Mouse (Mus musculus) activated CD4-positive, CD25-positive, alpha-beta regulatory T cell, adult 4 months (primary cell): ENCODE measurements around the gene Insr. TPM values are rescaled to one million over a fixed set of nuclear protein-coding genes. Genes with fewer than 3 reads are reported as not detected.
"Not testable (repeated sequence)": the region's sequence is repeated elsewhere in the genome, so short reads cannot be mapped to it uniquely, and the experiment has no call there.

Experiments
- ATAC-seq: one replicate; pipeline ENCODE4 v1.8.0; 2017
- polyA plus RNA-seq, 2 experiments: library from polyadenylated mRNA; unstranded; fragments of 100-300 nt; shearing (Covaris generic); gene quantifications; one replicate each; pipeline ENCODE4 v1.2.1; 2017

Gene Insr
- polyA plus RNA-seq, 2 experiments from 2014 or later: 5.9 to 7.4 TPM

DNA sequence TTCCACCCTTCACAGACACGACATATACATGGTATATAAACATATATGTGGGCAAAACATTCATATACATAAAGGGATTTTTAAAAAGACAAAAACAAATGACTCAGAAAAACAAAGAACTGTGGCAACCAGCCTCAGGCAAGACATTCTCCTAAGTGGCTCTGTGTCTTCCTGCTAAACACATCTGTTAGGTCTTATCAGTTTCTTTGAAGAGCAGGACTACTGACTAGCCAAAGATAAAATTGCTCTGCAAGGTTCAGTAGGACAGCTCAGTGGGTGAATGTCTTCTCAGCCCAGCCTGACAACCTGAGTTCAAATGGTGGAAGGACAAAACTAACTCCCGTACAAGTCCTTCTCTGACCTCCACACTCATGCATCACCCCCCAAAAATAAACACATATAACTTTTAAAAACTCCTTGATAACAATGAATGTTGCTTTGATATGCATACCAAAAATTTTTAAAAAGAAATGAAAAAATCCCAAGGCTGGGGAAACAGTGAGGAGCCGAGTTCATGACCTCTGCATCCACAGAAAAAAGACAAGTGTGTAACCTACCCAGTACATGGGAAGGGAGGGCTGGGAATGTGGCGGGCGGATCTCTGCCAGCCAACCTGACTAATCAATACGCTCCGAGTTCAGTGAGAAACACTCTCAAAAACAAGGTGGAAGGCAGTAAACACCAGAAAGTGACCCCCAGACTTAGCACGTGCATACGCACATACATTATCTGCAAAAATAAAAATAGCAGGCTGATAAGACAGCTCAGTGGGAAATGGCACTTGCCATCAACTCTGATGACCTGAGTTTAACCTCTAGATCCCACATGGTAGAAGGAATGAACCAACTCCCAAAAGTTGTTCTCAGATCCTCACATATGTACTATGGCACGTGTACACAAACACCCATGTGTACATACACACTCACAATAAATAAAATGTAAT is 49.0 kb downstream of the Insr start:
- ATAC-seq: no peak

DNA sequence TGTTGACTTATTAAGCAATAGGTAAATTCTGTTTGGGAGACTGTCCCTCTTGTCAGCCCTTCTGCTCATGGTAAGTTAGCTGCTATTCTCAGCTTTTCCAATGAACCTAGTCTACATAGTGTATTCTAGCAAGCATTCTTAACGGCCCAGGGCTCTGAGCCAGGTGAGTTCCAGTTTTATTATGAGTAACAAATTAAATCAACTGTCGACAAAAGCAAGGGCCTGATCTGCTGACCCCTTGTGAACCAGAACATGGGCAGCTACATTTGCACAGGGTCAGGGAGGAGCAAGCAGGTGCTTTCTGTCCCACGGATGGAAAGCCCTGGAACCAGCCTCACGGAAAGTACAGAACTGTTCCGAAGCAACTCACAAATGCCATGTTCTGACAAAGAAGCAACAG is 52.0 kb downstream of the Insr start:
- no peak for ATAC-seq

DNA sequence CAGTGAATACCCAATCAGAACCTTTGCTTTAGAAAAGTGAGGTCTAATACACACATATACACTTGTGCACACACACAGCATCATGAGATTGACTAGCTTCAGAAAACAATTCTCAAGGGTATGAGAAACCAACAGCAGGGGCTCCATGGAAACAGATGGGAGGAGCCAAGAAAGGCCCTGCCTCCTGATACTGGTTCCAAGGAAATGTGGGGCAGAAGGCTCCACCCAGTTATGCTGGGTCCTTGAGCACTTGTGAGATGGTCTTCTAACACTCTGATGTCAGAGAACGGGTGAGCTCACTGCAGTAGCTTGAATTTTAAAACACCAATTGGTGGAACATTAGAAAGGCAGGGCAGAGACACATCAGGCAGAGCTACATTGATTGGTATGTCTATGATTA is 53.7 kb downstream of the Insr start:
- no peak for ATAC-seq

DNA sequence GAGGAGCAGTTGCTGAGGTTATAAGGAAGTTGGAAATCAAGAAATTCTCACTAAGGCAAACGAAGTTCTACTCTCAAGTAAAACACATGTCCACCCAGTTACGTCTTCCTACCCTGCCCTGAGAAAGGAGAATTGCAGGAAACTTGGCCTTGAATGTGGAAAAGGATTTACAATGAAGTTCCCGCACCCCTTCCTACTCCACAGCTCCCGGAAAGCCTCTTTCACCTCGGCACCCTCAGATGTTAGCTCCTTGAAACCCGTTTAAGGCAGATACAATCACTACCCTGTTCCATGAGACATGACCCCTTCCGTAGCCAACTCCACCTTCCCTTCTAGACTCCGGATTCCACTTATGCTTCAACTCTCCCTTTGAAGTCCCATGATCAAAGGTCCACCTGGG is 54.2 kb downstream of the Insr start:
- ATAC-seq: no peak

DNA sequence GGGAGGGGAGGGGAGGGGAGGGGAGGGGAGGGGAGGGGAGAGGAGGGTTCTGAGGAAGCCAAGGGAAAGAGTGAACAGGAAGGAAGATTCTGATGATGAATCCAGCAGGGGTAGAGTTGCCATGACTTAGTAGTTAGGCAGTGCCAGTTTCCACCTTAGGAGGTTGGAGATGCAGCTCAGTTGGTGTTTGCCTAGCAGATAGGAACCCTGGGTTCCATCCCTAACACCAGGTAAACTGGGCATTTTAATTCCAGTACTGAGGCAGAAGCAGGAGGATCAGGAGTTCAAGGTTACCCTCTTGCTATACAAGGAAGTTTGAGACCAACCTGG is 56.8 kb downstream of the Insr start:
- ATAC-seq: no peak

DNA sequence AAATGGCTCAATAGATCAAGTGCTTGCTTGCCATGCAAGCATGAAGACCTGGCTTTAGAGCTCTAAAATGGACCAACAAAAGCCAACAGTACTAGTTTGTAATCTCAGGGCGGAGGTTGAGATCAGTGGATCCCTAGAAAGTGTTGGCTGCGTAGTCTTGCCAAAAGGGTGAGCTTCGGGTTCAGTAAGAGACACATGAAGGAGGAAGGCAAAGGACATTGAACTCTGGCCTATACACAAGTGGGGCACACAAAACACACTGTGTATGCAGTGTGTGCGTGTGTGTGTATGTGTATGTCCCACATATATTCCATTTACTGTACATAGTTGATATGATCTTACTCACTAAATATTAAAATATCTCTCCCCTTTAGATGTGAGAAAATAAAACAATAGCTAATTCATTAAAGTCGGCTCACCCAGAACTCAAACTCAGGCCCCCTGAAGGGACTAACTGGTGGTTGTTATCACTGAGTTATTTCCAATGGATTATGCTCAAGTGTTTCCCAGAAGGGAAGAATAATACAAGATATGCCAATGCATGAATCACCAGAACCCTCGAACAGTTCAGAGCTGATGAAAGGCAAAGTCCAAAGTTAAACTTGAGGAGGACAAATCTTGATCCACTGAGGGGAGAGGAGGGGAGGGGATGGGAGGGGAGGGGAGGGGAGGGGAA is 57.3 kb downstream of the Insr start:
- ATAC-seq: no peak

DNA sequence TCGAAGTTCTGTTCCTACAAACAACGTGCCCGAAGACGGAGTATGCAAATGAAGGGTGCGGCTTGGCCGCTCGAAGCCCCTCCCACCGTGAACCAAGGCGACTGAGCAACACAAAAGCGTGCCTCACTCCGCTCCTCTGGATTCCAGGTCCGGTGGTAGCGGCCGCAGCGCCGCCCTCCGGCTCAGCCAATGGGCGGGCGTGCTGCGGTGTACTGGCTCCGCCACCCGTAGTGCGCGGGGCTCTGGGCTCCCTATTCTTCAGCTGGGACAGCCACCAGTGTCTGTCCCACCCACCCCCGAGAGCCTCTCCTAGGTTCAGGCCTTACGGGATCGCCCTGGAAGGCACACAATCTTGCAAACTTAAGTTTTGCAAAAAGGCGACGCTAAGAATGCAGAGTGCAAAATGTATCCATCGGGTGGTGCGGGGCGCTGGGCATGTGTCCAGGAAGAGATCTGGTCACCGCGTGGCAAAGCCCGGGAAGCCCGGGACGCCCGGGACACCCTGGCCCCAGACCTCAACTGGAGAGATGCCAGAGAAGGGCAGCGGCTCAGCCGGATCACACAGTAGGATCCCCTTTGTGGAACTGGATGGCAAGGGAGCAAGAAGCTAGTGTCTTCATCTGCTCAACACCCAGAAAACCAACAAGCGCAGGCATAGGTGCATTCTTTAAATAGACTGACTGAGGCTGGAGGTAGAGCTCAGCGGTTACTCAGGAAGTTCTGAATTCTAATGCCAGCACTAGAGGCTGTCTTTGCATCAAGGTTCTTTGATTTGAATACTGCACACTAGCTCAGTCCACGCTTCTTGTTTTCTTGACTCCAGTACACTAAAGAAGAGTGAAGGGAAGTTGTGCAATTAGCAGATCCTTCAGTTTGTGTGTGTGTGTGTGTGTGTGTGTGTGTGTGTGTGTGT is 58.1 kb downstream of the Insr start:
- peak; percentile 95 for ATAC-seq

DNA sequence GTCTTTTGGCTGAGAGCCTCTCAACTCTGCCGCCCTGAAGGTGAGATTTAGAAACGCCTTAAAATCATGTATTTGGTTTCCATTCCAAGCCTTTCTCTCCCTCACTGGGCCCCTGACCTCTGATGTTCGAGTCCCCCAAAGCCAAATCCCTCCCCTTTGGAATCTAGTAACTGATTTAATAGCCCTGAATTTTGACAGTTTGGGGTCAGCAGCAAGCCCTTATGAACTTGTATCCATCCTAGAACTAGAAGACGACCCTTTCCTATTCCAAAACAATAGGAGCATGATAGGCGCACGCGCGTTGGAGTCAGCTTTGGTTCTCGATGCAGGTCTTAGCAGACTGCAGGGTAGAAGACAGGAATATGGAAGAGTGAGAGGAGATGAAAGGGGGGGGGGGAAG is 58.9 kb downstream of the Insr start:
- no peak for ATAC-seq

DNA sequence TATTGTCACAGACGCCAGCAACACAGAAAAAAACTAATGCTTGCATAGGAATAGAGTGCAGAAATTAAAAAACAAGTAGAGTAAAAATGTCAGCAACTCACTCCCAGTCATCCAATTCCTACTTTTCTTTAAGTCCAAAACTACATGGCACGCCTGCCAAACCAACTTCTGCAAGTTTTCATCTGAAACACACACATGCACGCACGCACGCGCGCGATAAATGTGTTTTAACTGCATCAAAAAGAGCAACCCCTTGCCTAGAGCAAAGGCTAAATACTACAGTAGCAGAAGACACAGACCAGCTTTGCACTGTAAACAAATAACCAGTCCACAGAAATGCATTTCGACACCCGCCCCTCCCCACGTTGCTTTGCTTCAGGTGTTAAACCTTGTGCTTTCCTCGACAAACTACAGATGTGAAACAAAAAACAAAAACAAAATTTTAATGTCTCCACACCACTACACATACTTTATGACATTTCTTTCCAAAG is 59.5 kb downstream of the Insr start:
- ATAC-seq: no peak

DNA sequence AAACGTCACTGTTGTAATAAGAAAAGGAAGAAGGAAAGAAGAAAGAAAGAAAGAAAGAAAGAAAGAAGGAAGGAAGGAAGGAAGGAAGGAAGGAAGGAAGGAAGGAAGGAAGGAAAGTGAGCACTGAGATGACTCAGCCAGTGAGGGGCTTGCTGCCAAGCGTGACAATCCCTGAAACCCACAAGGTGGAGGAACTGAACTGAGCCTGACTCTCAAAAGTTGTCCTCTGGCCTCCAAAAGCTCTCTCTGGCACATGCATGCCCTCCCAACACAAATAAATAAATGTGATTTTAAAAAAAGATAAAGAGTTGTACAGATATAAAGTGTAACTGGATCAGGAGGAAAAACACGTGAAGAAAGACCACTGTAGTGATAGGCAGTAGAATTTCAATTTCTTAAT is 60.2 kb downstream of the Insr start:
- no peak for ATAC-seq

DNA sequence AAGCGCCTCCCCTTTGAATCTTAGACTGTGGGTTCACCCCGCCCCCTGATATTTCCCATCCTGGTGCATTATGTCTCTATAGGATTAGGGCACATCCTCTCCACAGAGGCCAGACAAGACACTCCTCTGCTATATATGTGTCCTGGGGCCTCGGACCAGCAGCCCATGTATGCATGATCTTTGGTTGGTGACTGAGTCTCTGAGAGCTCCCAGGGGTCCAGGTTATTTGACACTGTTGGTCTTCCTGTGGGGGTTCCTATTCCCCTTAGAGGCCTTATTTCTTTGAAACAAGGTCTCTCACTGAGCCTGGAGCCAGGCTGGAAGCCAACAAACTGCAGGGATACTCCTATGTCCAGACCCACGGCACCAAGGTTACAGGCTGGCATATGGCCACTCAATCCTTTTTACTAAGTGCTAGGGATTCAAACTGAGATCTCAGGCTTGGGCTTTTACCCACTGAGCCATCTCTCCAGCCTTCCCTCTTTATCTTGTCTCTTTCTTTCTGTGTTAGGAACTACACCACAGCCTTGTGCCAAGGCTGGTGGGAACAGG is 62.8 kb downstream of the Insr start:
- no peak for ATAC-seq

DNA sequence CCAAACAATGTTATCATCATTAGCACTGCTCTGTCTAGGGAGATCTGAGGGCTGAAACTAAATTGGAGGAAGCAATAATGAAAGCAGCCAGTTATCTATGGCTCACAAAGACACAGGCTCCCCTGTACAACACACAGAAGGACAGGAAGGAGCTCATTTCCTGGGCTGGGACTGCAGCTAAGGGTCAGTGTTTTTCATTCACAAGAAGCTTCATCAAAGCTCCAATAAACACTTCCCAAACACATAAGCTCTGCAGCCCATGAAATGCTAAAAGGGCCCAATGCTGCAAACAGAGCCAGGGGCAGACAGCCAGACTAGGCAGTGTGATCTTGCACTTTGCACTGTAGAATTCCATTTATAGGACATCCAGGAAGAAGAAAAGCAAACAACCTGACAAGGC is 63.9 kb downstream of the Insr start:
- no peak for ATAC-seq

DNA sequence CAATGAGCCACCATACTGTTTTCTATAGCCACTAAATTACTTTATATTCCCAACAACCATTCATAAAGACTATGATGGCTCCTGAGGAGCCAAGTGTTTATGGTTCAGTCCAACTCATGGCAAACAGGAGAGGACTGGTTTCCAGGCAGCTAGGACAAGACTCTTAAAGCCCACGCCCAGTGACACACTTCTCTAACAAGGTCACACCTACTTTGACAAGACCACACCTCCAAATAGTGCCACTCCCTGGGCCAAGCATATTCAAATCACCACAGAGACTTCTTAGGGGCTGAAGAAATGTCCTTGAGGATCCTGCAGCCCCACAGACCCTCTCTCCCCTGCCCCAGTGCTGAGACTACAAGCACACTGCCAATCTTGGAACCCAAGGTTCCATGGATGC is 64.8 kb downstream of the Insr start:
- no peak for ATAC-seq

DNA sequence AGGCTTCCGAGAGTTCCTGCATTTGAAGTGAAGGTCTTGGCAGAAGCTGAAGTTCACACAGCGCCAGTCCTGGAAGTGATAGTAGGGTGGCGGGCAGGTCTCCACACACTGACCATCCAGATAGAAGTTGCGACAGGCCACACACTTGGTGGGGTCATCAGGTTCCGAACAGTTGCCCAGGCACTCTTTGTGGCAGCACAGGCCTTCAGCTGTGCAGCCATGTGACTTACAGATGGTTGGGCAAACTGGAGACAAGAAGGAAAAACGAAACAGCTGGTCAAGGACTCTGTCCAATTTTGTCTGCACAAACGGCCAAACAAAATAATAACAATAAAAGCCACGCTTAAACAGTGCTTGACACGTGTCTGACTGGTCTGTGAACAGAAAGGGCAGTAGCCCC is 68.0 kb downstream of the Insr start:
- ATAC-seq: no peak

DNA sequence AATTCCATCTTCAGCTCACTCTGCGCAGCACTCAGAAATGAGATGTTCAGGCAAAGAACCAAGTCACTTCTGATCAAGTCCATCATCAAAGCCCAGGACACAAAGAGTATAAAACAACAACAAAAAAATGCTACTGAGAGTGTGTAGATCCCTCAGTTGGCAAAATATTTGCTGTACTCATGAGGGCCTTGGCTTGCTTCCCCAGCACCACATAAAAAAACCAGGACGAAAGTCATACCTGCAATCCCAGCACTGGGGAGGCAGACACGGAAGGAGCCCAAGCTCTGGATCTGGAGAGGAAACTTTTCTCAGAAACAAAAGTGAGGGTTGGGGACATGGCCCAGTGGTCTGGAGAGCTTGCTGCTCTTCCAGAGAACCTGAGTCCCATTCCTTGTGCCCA is 69.5 kb downstream of the Insr start:
- ATAC-seq: no peak

DNA sequence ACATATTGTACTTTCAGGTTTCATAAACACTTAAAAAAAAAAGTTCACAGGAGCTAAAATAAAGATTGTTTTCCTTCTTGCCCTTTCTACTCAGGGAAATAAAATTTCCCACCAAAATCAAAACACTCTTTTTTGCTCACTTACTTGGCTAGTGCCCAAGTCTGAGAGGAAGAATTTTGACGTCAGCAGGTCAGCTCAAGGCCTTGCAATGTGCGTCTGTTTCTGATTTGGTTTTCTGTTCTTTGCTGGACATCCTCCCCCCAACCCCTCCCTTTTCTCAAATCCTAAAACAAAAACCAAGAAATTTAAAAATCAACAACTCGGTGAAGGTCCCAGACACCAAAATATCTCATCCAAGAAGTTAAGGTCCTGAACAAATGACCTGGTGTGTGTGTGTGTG is 70.1 kb downstream of the Insr start:
- ATAC-seq: no peak

DNA sequence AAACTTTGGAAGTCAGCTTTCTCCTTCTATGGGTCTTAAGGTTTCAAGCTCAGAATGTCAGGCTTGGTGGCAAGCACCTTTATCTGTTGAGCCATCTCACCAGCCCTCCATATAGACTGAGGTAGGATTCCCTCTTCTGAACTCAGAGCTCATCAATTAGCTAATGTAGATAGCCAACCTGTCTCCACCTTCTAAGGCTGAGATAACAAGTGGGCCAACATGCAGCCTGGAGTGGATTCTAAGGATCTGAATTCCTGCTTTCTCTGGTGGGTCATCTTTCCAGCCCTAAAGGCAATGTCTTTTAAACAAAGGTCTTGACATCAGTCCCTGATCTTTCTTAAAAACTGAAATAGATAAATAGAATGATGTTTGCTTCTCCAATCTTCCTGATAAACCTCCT is 70.7 kb downstream of the Insr start:
- no peak for ATAC-seq

DNA sequence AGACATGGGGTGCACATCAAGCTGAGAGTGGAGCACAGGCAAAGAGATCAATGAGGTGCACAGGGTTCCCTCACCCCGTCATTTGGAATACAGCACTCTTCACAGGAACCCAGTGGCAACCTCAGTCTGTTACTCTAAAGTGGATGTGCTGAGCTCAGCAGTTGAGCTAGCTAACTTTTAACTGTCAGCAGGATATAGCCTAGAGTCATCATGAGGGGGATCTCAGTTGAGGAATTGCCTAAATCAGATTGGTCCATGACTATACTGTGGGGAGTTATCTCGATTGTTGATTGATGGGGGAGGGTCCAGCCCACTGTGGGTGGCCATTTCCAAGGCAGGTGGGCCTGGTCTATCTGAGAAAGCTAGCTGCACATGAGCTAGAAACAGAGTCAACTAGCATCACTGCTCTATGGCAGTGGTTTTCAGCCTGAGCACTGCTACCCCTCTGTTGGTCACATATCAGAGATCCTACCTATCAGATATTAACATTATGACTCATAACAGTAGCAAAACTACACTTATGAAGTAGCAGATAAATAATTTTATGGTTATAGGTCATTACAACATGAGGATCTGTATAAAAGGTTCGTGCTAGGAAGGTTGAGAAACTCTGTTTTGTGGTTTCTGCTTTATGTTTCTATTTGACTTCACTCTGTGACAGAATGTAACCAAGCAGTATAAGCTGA is 74.5 kb downstream of the Insr start:
- ATAC-seq: peak; percentile 28

DNA sequence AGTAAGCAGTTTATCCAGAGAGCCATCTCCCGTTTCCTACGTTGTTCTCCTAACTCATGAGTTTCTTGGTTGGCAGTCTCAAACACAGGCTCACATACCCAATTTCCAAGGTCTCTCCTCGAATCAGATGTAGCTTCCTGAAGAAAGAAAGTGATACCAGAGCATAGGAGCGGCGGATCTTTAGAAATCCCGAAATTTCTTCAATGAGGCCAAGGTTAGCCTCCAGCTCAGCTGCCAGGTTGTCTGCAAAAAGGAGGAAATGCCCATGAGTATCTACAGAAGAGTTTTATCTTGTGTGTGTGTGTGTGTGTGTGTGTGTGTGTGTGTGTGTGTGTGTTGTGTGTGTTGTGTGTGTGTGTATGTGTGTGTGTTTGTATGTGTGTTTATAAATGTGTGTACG is 76.6 kb downstream of the Insr start:
- ATAC-seq: no peak

DNA sequence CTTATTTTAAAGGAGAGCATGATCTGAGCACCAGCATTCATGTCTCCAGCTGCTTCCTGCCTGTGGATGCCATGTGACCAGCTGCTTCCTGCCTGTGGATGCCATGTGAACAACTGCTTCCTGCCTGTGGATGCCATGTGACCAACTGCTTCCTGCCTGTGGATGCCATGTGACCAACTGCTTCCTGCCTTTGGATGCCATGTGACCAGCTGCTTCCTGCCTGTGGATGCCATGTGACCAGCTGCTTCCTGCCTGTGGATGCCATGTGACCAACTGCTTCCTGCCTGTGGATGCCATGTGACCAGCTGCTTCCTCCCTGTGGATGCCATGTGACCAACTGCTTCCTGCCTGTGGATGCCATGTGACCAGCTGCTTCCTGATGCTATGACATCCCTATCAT is 85.1 kb downstream of the Insr start:
- ATAC-seq: not testable (repeated sequence)

DNA sequence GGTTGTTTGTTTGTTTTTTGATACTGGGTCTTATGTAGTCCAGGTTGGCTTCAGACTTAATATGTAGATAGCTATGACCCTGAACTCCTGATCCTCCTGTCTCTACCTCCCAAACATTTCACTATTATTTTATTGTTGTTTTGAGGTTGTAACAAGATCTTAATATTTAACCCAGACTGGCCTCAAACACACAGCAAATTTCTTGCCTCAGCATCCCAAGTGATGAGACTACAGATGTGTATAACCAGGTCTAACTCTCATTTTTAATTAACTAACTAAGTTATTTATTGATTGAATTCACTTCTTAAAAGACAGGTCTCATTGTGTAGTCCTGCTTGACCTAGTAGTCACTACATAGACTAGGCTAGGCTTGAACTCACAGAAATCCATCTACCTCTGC is 88.4 kb downstream of the Insr start:
- ATAC-seq: no peak

DNA sequence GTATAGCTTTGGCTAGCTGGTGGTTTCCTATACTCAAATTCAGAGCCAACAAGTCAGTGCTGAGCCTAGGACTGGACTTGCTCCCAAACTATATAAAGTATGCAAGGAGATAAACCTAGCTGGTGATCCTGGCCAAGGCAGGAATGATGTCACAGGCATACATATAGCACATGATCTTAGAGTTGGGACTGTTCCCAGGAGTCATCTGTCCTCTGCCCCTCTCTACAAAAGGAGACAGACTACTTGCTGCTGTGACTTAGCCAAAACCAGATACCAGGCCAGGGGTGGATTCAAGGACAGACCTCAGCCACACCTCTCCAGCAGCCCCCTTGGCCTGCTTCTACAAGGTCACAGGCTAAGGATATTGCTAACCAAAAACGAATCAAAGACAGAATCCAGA is 92.0 kb downstream of the Insr start:
- ATAC-seq: no peak
